Mouse (Mus musculus) megakaryocyte, embryonic 14.5 days (primary cell): ENCODE data around the gene Mydgf. TPM values are rescaled to one million over a fixed set of nuclear protein-coding genes. Genes with fewer than 3 reads are reported as not detected.
A peak's percentile ranks its signal among the peaks of the same experiment; 100 is the strongest.

Experiments used
- H3K27me3 ChIP-seq: replicated peaks from 2 replicates; pipeline ENCODE3; 2012; ENCODE audit warnings: inconsistent platforms
- H3K36me3 ChIP-seq: replicated peaks from 2 replicates; pipeline ENCODE3; 2012; ENCODE audit warnings: low read length, inconsistent platforms, mixed read lengths
- H3K4me1 ChIP-seq: 2 replicates; pipeline ENCODE4 v1.6.1; 2012; ENCODE audit warnings: inconsistent platforms
- H3K4me3 ChIP-seq: replicated peaks from 2 replicates; pipeline ENCODE3; 2012; ENCODE audit warnings: moderate library complexity, mild to moderate bottlenecking, inconsistent platforms
- H3K9me3 ChIP-seq: 2 replicates; pipeline ENCODE4 v1.6.1; 2012; ENCODE audit warnings: inconsistent platforms
- FLI1 ChIP-seq: IDR thresholded peaks from 2 replicates; pipeline ENCODE4 v1.6.1; 2012; ENCODE audit warnings: low read length, inconsistent platforms, mixed read lengths
- GATA1 ChIP-seq: IDR thresholded peaks from 3 replicates; pipeline ENCODE4 v1.6.1; 2012; ENCODE audit warnings: mixed read lengths, low read length, inconsistent platforms, borderline replicate concordance
- polyA plus RNA-seq: library from polyadenylated mRNA; stranded (reverse); fragments of >175 nt; gene quantifications from 2 replicates; pipeline ENCODE4 v1.2.3, GENCODE M21; 2012; ENCODE audit warnings: low replicate concordance; ENCODE audit not compliant: insufficient read depth

The Mydgf gene
- polyA plus RNA-seq, 1 experiment, result 39.8 TPM

DNA sequence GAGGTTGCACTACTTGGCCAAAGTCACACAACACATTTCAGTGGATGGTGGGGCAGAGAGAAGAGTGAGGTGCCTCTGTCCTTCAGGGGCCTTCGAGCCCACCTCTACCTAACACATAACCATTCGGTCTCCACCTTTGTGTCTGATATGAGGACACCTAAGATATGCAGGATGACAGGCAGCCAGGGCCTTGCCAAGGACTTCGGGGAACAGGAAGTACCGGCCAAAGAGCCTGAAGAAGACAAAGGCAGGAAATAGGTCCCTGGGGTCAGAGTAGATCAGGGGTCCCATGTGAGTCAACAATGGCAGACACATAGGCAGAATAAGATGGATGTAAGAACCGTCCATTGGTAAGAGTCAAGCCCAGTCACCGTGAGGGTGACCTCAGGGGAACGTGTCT lies 47.2 kb downstream of the Mydgf start:
- Histone ChIP-seq H3K4me3 (no peak overlapping the region), H3K9me3 (no peaks in the 10 kb centered on the region), H3K36me3 (peaks cover 6% of the 10 kb centered on the region), H3K4me1 (peaks cover 90% of the 10 kb centered on the region), H3K27me3 (peaks cover 45% of the 10 kb centered on the region)
- TF ChIP-seq FLI1 (no peak), GATA1 (no peak)

DNA sequence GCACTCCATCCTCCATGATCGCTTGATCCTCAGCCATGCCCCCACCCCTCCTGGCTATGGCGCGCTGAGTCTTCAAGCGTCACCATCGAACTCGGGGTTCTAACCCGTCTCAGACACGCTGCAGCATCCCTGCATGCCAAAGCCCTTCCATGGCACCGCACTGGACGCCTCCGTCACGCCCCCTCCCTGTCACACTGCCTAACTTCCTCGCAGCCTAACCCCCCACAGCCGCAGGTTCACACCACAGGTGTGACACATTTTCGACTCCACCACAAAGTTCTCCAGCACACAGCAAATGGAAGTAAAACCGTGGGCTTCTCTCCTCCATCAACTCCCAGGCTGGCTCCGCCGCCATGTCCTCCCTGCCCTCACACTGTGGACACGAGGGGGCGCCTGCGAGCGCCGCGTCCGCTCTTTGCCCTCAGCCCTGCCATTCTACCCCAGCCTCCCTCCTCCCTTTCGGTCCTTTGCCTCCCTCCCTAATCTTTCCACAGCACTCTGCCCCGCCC lies 49.2 kb downstream of the Mydgf start:
- H3K9me3 ChIP-seq, result no peaks in the 10 kb centered on the region
- H3K4me3 ChIP-seq, result peak overlapping the region; percentile 96
- peaks cover 74% of the 10 kb centered on the region for H3K4me1 ChIP-seq
- TF ChIP-seq GATA1, result no peak
- no peak for TF ChIP-seq FLI1
- peaks cover 24% of the 10 kb centered on the region for H3K27me3 ChIP-seq
- peaks cover 26% of the 10 kb centered on the region for H3K36me3 ChIP-seq

DNA sequence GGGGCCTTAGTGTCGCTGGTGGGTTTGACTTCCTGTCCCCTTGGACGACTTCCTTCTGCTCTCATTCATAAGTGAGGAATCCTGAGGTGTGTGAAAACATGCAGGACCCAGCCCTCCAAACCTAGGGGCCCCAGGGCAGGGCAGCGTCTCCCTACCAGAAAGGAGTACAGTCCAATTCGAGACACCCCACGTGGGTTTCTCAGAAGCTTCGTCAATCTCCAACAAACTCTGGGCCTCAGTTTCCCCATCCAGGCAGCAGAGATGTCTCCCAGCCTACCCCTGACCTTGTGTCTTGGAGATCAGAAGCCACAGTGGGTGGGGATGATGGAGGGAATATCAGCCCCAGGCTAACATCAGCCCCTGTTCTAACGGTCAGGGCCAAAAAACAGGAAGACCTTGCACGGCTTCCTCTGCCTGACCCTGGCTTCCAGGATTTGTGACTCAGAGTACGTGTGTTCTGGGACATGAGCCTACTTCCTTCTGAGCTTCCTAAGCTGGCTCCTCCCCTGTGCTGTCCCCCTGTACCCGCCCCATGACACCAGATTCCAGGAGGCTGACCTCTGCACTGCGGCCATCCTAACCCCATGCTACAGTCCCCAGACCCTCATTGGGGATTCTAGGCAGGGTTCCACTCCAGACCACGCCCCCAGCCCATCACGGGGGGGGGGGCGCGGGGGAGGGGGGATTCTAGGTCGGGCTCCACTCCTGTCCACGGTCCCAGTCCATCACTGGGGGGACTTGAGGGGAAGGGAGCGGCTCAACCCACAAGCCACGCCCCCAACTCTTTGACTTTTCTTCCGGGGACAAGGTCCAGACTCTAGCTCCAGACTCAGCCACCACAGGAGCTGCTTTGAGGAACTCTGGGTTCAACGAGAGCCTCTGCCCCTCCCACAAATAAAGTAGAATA lies 50.0 kb downstream of the Mydgf start:
- H3K4me3 ChIP-seq, result peak overlapping the region; percentile 96
- peaks cover 66% of the 10 kb centered on the region for H3K4me1 ChIP-seq
- H3K27me3 ChIP-seq, result peaks cover 16% of the 10 kb centered on the region
- H3K36me3 ChIP-seq, result peaks cover 34% of the 10 kb centered on the region
- TF ChIP-seq FLI1, result no peak
- TF ChIP-seq GATA1, result no peak
- no peaks in the 10 kb centered on the region for H3K9me3 ChIP-seq

DNA sequence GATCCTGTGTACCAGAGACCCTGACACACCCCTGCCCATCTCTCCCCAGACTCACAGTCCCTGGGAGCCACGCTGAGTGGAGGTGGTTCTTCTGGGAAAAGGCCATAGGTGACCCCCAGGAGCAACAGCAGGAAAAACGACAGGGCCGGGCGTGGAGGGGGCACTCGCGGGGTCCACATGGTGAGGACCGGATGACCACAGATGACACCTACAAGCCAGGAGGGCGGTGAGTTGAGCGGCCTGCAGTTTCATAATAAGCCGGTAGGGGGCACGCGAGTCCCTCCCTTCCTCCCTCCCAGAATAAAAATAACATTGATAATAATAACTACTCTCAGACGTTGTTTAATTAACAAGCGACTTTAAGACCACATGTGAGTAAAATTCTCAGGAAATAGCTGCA lies 51.1 kb downstream of the Mydgf start:
- peaks cover 59% of the 10 kb centered on the region for H3K4me1 ChIP-seq
- peaks cover 7% of the 10 kb centered on the region for H3K27me3 ChIP-seq
- peak overlapping the region; percentile 96 for H3K4me3 ChIP-seq
- no peaks in the 10 kb centered on the region for H3K9me3 ChIP-seq
- TF ChIP-seq FLI1, result no peak
- TF ChIP-seq GATA1, result no peak
- peaks cover 45% of the 10 kb centered on the region for H3K36me3 ChIP-seq

DNA sequence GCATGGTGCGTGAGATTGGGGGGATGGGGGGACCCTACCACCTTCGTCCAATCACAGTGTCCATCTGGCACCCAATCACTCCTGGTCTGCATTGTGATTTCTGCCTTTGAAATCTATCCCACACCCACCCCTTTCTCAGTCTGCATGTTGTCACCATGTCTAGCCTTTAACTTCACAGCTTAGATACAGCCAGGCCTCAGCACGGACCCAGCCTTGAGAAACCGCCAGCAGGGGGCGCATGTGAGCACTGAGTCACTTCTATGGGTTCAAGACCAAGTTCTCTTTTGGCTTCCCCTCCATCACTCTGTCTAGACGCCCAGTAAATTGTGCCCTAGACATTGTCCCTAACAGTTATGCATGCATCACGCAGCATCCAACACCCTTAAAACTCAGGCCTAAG lies 51.9 kb downstream of the Mydgf start:
- H3K4me3 ChIP-seq, result no peak overlapping the region
- H3K9me3 ChIP-seq, result no peaks in the 10 kb centered on the region
- no peaks in the 10 kb centered on the region for H3K27me3 ChIP-seq
- H3K4me1 ChIP-seq, result peaks cover 52% of the 10 kb centered on the region
- TF ChIP-seq GATA1, result no peak
- no peak for TF ChIP-seq FLI1
- peaks cover 53% of the 10 kb centered on the region for H3K36me3 ChIP-seq

DNA sequence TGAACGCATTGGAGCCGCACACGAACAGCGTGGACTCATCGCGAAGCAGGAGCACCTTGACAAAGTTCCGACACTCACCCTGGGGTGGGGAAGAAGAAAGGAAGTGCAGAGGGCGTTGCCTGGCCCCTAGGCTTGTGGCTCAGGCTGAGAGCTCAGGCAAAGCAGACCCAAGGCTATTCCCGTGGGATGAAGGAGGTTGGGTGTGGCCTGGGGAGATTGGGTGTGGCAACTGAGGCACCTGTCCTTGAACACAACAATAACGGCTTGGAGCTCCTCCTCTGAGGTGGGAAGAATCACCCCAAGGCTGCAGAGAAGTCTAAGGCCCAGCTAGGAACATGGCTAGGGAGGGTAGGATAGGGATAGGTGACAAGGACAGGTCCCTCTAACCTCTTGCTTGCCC lies 52.6 kb downstream of the Mydgf start:
- H3K36me3 ChIP-seq, result peaks cover 60% of the 10 kb centered on the region

DNA sequence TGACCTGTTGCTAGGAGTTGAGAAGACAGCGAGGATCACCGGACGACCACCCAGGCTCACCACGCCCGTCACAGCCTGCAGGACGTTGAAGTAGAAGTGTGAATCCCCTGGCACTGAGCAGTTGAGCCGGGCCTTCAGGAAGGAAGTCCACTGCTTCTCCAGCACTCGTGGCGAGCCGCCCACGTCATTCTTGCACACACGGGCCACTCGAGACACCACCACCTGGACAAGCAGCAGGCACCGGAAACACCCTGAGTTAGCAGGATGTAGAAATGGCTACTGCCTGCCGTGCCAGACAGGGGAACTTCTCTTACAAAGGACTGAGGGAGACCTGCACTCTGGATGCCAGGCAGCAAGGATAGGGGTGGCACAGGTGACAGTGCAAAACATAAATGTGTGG lies 55.5 kb downstream of the Mydgf start:
- Histone ChIP-seq H3K4me1 (peaks cover 25% of the 10 kb centered on the region), H3K27me3 (no peaks in the 10 kb centered on the region), H3K4me3 (no peak overlapping the region), H3K9me3 (peaks cover 5% of the 10 kb centered on the region), H3K36me3 (peaks cover 86% of the 10 kb centered on the region)
- no peak for TF ChIP-seq GATA1
- no peak for TF ChIP-seq FLI1

More for the DNA sequence above, 52.6 kb downstream of the Mydgf start:
- Histone ChIP-seq H3K4me1 (peaks cover 47% of the 10 kb centered on the region), H3K4me3 (no peak overlapping the region), H3K27me3 (no peaks in the 10 kb centered on the region), H3K9me3 (no peaks in the 10 kb centered on the region)
- TF ChIP-seq FLI1 (no peak), GATA1 (no peak)

DNA sequence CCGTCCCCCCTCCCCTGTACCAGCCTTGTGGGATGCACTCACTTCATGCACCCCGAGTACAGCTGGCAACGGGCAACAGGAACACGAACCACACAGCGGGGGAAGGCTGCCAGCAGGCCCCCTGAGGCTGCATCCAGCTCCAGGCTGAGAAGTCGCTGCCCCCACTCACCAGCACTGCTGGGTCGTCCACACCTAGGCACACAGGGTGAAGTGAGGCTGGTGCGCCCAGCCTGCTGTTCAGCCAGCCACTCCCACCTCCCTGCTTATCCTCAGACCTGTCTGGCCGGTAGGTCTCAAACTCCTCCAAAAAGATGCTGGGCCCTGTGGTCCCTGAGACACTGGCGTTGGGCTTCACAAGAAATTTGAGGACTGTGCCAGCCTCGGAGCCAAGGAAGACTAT lies 57.5 kb downstream of the Mydgf start:
- H3K36me3 ChIP-seq, result peaks cover 87% of the 10 kb centered on the region
- no peak overlapping the region for H3K4me3 ChIP-seq
- TF ChIP-seq GATA1, result no peak
- TF ChIP-seq FLI1, result no peak
- H3K4me1 ChIP-seq, result peaks cover 17% of the 10 kb centered on the region
- peaks cover 21% of the 10 kb centered on the region for H3K9me3 ChIP-seq
- H3K27me3 ChIP-seq, result peaks cover 15% of the 10 kb centered on the region

Other genes with a start within 250 kb of the Mydgf start
- gene Zfp119b, start 234.4 kb downstream of the Mydgf start, polyA plus RNA-seq, result 0.12 TPM in 1 of 2 replicates, not detected in the other
- gene Ebi3, start 231.3 kb downstream of the Mydgf start, polyA plus RNA-seq, result 114 and 143 TPM in 2 replicates
- 15.6 and 33.1 TPM in 2 replicates for gene Yju2, start 224.8 kb downstream of the Mydgf start, polyA plus RNA-seq
- gene Shd, start 213.5 kb downstream of the Mydgf start, polyA plus RNA-seq, result 2.9 and 15.1 TPM in 2 replicates
- not detected in 2 replicates for gene Fsd1, start 197.4 kb downstream of the Mydgf start, polyA plus RNA-seq
- 0.21 TPM in 1 of 2 replicates, not detected in the other for gene Stap2, start 178.3 kb downstream of the Mydgf start, polyA plus RNA-seq
- 4.4 and 22.7 TPM in 2 replicates for gene Mpnd, start 178.2 kb downstream of the Mydgf start, polyA plus RNA-seq
- gene Sh3gl1, start 147.3 kb downstream of the Mydgf start, polyA plus RNA-seq, result 115 and 286 TPM in 2 replicates
- gene Chaf1a, start 143.5 kb downstream of the Mydgf start, polyA plus RNA-seq, result 17.0 and 33.8 TPM in 2 replicates
- gene Ubxn6, start 108.9 kb downstream of the Mydgf start, polyA plus RNA-seq, result 75.0 and 97.7 TPM in 2 replicates
- gene Hdgfl2, start 104.3 kb downstream of the Mydgf start, polyA plus RNA-seq, result 93.5 and 279 TPM in 2 replicates
- not detected in 2 replicates for gene Plin4, start 74.1 kb downstream of the Mydgf start, polyA plus RNA-seq
- gene Plin5, start 66.3 kb downstream of the Mydgf start, polyA plus RNA-seq, result not detected in 2 replicates
- gene Lrg1, start 61.9 kb downstream of the Mydgf start, polyA plus RNA-seq, result 2.7 TPM in 1 of 2 replicates, not detected in the other
- gene Sema6b, start 43.6 kb downstream of the Mydgf start, polyA plus RNA-seq, result 19.4 and 37.0 TPM in 2 replicates
- 0.94 and 3.0 TPM in 2 replicates for gene Tnfaip8l1, start 21.4 kb downstream of the Mydgf start, polyA plus RNA-seq
- 55.6 and 60.2 TPM in 2 replicates for gene Dpp9, start 35.0 kb upstream of the Mydgf start, polyA plus RNA-seq
- 9.5 and 11.2 TPM in 2 replicates for gene Fem1a, start 72.9 kb upstream of the Mydgf start, polyA plus RNA-seq
- 13.7 and 27.2 TPM in 2 replicates for gene Ticam1, start 92.9 kb upstream of the Mydgf start, polyA plus RNA-seq
- gene Plin3, start 109.0 kb upstream of the Mydgf start, polyA plus RNA-seq, result 4.6 and 21.3 TPM in 2 replicates
- not detected in 2 replicates for gene Arrdc5, start 116.4 kb upstream of the Mydgf start, polyA plus RNA-seq
- 12.4 and 22.6 TPM in 2 replicates for gene Uhrf1, start 119.4 kb upstream of the Mydgf start, polyA plus RNA-seq
- gene Kdm4b, start 142.1 kb upstream of the Mydgf start, polyA plus RNA-seq, result 31.1 and 55.9 TPM in 2 replicates